Mouse (Mus musculus) urinary bladder, postnatal 14 days (tissue): ENCODE results near the gene Camta1.

Experiments used
- DNase-seq: peaks from one replicate; pipeline ENCODE4 v3.0.0; 2021; ENCODE audit warnings: low spot score

The Camta1 gene

GRCm38 (mm10) chr4:150979455-150979854 lies 882.2 kb downstream of the Camta1 start:
- no peak for DNase-seq

DNA sequence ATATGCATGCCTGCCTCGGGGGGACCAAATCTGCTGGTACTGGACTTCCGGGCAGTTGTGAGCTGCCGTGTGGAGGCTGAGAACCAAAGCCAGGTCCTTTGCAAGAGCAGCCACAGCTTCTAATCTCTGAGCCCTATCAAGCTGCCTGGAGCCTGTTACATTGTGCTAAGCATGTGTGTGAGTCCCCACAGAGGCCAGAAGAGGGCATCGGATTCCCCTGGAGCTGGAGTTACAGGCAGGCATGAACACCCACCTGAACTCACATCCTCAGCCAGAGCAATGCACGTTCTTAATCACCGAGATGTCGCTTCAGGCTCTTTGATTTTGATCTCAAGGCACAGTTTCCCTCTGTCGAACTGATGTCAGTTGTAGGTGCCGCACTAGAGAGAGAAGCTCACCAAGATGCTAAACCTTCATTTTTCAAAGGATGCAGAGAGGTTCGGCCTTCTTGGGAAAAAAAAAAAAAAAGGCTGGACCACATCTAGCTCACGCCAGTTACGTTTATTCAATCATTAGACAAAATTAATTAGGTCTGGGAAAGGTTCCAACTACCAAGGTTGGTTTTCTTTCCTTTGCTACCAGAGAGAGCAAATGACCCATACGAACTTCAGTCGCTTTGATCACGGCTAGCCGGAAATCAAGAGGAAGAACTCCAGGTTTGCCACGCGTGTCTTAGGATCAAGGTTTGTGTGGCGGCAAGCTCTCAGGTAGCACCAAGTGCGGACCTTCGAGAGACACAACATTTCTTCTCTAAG lies 883.3 kb downstream of the Camta1 start:
- no peak for DNase-seq

DNA sequence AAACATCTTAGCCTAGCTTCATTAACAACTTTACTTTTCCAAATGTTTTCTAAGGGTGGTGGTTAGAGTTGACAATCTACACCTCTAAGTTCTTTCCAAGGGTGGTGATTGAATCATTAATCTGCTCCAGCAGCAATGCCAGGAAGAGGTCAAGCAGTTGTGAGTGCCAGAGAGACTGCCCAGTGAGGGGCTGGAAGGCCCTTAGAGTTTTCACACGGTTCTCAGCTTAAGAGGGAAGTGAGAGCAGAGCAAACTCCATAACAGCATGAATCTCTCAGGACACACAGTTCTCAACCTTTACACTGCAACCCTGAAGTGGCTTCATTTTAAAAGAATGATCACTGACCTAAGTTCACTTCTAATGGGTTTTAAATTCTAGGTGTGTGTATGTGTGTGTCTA lies 886.5 kb downstream of the Camta1 start:
- no peak for DNase-seq

DNA sequence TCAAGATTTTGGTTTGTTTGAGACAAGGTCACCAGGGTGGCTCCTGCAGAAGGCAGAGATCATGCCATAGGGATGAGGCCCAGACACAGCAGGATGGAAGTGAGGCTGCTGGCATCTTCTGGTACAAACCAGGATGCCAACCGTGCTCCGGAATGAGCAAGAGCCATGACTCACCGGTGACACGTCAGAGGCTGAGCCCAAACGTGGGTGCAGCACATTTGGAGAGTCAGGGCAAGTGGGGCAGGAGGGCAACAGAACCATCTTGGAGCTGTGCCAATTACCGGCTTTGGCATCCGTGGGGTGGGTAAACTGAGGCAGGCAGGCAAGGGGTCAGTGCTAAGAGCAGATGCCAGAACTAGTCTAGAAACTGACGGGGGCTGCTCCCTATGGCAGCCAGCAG lies 888.4 kb downstream of the Camta1 start:
- peak; percentile 24 for DNase-seq

- no peak for DNase-seq
These were observed 892.7 kb downstream of the Camta1 start for GRCm38 (mm10) chr4:150968956-150969355.

DNA sequence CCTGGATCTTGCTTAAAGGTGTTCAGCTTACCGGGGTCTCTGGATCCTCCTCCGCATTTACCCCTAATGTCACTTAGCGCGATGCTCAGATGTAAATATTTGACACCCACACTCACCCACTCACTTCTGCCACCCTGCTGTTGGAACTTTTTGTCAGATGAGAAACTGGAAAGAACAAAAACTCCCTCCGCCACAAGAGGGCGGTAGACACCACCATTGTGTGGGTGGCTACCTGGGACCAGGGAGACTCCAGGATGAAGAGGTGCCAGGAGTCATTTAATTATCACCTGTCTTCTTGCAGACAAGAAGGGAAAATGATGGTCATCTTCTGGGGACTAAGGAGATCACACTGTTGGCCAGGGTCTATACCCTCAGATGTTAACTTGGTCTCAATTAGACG lies 895.1 kb downstream of the Camta1 start:
- peak; percentile 73 for DNase-seq

DNA sequence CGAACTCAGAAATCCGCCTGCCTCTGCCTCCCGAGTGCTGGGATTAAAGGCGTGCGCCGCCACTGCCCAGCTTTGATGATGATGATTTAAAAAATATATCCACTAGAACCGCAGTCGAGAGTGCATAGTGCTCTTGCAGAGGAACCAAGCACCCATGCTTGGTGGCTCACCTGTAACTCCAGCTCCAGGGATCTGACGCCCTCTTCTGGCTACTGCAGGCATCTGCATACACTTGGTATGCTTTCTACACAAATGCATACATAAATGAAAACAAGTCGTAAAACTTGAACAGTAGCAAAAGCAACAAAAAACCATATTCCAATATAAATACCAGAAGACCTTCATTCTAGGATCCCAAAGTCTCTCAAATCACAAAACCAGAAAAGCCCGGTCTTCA lies 896.1 kb downstream of the Camta1 start:
- DNase-seq: no peak

DNA sequence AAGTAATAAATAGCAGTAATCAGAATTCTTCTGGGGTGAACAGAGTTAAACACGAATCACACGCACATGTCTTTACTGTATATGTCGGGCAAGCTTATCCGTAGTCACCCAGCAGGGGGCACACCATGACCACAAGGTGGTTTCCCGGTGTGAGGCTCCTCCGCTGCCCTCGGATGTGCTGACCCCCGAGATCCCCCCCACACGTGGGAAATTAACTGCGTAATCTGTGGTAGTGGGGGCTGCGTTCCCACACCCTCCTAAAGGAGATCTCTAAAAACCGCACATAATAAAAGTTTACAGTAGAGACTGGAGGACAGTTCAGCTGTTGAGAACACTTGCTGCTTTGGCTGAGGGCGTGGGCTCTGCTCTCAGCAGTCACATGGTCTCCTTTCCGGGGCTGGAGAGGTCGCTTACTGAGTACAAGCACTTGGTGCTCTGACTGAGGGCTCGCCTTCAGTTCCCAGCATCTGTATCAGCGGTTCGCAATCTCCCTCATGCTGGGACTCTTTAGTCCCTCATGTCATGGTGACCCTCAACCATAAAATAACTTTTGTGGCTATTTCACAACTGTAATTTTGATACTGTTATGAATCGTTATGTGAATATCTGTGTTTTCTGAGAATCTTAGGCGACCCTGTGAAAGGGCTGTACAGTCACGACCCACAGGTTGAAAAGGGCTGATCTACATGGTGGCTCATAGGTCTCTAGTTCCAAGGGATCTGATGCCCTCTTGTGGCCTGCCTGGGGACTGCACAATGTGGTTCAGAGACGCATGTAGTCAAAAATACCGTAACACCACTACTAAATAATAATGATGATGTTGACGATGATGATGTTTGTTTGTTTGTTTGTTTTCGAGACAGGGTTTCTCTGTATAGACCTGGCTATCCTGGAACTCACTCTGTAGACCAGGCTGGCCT lies 896.8 kb downstream of the Camta1 start:
- peak; percentile 91 for DNase-seq

DNA sequence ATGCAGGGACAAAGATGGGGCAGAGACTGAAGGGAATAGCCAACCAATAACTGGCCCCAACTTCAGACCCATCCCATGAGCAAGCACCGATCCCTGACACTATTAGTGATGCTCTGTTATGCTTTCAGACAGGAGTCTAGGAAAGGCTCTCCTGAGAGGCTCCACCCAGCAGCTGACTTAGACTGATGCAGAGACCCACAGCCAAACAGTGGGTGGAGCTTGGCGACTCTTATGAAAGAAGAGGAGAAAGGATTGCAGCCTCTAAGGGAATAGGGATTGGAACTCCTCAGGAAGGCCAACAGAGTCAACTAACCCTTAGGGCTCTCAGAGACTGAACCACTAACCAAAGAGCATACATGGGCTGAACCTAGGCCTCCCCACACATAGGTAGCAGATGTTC lies 898.0 kb downstream of the Camta1 start:
- DNase-seq: no peak

GRCm38 (mm10) chr4:150962231-150962630 lies 899.4 kb downstream of the Camta1 start:
- DNase-seq: peak; percentile 32

- no peak for DNase-seq
These were observed 903.1 kb downstream of the Camta1 start for GRCm38 (mm10) chr4:150958536-150958935.

DNA sequence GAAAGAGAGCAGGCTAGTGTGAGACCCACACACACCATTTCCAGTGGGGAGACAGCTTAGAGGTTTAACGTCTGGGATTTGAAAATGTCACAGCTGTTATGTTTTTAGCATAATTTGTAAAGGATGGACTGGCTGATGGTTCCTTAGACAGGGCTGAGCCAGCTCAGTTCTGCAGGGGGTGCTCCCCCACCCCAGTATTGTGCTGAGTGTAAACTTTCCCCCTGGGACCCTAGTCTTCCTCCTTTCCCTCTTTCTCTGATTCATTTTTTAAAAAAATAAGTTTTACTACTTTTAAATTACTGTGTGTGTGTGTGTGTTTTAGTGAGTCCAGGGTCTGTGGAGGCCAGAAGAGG lies 904.6 kb downstream of the Camta1 start:
- no peak for DNase-seq

- DNase-seq: no peak
These were observed 905.1 kb downstream of the Camta1 start for GRCm38 (mm10) chr4:150956369-150957105.

- no peak for DNase-seq
These were observed 910.7 kb downstream of the Camta1 start for GRCm38 (mm10) chr4:150950972-150951371.

DNA sequence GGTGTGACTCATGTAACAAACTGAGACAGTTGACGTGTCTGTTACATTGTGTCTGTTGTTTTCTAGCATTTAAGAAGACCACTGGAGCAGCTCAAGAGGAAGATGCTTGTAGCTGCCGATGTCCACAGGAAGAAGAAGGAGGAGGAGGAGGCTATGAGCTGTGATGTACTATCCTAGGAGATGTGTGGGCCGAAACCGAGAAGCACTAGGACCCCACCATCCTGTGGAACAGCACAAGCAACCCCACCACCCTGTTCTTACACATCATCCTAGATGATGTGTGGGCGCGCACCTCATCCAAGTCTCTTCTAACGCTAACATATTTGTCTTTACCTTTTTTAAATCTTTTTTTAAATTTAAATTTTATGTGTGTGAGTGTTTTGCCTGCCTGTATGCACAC lies 917.0 kb downstream of the Camta1 start:
- DNase-seq: no peak

DNA sequence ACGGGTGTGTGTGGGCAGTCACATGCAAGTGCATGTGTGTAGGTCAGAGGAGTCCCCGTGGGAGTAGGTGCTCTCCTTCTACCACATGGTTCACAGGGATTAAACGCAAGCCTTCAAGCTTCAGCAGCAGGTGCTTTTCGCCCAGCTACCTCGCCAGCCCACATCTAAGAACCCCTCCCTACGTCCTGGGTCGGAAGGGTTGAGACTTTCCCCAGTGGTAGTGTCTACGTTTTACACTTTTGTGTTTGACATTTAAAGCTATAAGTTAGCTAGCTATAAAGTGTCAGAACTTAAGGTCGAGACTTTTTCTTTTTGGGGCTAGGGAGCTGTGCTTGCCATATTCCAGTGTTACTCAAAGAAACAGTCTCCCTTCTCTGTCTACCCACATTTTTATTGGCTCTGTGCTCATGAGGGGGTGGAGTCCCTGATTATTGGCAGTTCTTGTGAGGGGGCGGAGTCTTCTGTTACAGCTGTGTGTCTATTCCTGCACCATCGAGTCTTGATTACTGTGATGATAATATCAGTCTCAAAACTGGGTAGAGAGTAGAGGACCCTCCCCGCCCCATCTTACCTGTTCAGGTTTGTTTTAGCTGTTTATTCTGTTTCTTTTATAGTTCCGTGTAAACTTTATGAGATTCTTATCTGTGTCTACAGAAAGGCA lies 921.6 kb downstream of the Camta1 start:
- DNase-seq: no peak

DNA sequence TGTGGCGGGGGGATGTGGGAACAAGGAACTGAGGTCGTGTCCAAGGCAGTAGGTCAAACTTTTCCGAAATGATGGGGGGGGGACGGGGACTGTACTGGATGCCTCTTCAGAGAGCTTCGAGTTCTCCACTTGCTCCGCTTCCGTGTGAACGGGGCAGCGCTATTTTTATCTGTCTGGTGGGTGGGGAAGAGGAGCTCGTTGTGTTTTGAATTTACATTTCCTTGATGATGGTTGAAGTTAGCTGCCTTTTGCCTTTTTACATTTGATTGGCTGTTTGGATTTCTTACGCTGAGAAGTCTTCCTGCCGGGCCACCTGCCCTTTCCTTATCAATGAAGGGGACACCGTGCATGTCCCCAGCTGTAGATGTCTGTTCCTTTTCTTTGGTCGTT lies 923.6 kb downstream of the Camta1 start:
- DNase-seq: no peak

DNA sequence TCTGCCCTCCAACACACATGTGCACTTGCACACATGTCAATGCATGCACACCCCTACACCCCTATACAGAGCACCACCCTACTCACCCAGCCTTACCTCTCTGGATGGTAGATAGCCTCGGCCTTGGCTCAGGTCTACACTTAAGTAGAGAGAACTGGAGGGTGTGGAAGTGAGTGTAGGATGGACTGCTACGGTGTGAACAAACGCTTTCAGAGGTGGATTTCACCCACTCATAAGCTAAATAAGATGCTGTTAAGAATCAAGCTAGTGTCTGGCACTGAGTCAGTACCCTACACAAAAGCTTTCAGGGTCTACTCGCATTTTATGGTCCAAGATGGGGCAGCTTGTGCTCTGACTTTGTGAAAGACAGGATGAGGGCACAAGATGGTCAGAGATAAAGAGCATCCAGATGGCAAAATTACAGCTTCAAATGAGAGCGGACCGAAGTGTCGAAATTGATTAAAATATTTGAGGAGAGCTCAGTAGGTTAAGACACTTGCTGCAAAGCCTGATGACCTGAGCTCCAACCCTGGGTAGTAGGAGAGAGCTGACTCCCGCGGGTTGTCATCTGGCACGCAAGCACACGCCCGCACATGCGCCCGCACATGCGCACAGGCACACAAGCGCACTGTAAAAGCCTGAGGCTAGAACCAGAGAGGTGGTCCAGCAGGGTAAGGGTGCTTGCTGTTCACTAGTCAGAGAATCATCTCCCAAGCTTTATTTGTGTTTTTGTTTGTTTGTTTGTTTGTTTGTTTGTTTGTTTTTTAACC lies 924.2 kb downstream of the Camta1 start:
- peak; percentile 38 for DNase-seq

DNA sequence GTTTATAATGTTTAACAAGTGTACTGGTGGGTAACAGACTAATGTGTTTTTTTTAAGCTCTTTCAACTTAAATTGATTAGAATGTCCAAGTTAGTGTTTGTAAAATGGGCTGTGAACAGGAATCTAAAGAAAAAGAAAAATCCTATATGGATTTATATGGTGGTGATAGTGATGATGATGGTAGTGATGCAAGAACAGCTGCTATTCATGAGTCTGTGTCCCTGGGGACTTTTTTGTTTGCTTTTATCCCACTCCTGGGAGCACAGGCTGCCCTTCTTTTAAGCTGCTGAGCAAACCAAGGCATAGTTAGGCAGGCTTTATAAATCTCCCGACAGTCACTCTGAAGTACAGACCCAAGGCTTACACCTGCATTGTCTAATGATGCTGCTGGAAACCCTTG lies 928.2 kb downstream of the Camta1 start:
- no peak for DNase-seq

DNA sequence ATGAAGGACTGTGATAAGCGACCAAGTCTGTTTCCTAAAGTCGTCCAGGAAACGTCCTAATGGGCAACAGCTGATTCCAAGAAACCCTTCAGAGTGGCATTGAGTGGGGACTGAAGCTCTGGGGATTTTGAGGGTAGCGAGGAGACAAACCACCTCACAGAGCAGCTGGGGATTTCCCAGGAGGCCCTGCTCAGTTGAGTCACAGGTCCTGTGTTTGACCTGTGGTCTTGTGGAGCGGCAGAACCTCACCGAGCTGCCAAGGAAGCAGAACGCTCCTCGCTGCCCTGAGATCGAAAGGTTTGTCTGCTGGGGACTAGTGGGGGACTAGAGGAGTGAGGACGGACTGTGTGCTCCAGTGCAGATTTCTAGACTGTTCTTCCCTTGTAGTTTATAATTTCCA lies 933.9 kb downstream of the Camta1 start:
- no peak for DNase-seq

DNA sequence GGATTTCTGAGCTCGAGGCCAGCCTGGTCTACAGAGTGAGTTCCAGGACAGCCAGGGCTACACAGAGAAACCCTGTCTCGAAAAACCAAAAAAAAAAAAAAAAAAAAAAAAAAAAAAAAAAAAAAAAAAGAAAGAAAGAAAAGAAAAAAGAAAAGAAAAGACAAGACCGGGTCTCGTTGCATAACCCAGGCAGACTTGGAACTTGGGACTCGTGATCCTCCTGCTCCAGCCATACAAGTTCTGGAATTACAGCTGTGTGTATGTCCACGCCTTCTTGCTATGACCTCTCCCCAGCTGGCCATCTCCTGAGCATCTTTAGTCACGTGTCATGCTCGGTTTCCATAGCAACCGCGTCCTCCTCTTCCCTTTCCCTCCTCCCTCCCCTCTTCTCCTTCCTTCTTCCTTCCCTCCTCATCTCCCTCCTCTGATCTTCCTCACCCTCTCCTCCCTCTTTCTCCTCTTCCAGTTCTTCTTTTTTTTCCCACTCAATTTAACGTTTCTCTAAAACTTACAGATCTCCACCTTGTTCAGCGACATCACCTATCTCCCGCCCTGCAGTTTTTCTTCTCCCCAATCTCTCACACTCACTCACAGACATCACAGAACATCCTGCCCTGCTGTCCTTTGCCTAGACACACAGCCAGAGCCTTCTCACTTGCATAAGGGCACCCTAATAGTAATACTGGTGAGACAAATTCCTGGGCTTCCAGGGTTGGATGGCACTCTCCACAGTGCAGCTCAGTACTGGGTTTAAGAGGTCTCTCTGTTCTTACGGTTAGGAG lies 934.6 kb downstream of the Camta1 start:
- no peak for DNase-seq
